Mouse (Mus musculus) forebrain, embryonic 15.5 days (tissue): ENCODE results near the gene Ereg. TPM values are rescaled to one million over a fixed set of nuclear protein-coding genes. Genes with fewer than 3 reads are reported as not detected.

Source experiments
- ATAC-seq: fragments of 200-750 bp; cut with Nextera tagmentation; replicated peaks from 2 replicates; pipeline ENCODE4 v1.8.0; 2017; ENCODE audit warnings: mild to moderate bottlenecking, moderate TSS enrichment, moderate library complexity
- H3K27ac ChIP-seq: fragments of 300-500 bp; sonication (generic); replicated peaks from 2 replicates; pipeline ENCODE4 v1.5.1; 2015; ENCODE audit warnings: mild to moderate bottlenecking, inconsistent platforms
- H3K27me3 ChIP-seq: fragments of 300-500 bp; sonication (generic); 2 replicates; pipeline ENCODE4 v1.6.1; 2015; ENCODE audit warnings: inconsistent platforms
- H3K36me3 ChIP-seq: fragments of 300-500 bp; sonication (generic); 2 replicates; pipeline ENCODE4 v1.6.1; 2015; ENCODE audit warnings: mild to moderate bottlenecking, inconsistent platforms
- H3K4me1 ChIP-seq: fragments of 300-500 bp; sonication (generic); 2 replicates; pipeline ENCODE4 v1.6.1; 2015; ENCODE audit warnings: inconsistent platforms
- H3K4me2 ChIP-seq: fragments of 300-500 bp; sonication (generic); replicated peaks from 2 replicates; pipeline ENCODE4 v1.6.1; 2015; ENCODE audit warnings: mild to moderate bottlenecking, inconsistent platforms
- H3K4me3 ChIP-seq: fragments of 300-500 bp; sonication (generic); 2 replicates; pipeline ENCODE4 v1.5.1; 2015; ENCODE audit warnings: mild to moderate bottlenecking, inconsistent platforms
- H3K9ac ChIP-seq: fragments of 300-500 bp; sonication (generic); replicated peaks from 2 replicates; pipeline ENCODE4 v1.6.1; 2015; ENCODE audit warnings: mild to moderate bottlenecking, inconsistent platforms
- H3K9me3 ChIP-seq: fragments of 300-500 bp; sonication (generic); 2 replicates; pipeline ENCODE4 v1.6.1; 2016; ENCODE audit warnings: inconsistent platforms
- WGBS: fragments of 180-500 bp; shearing (Covaris S2); methylation state at CpG from one replicate; pipeline ENCODE4 v1.1.7; 2015; ENCODE audit warnings: mixed read lengths; 5-methylcytosine and 5-hydroxymethylcytosine counted together
- polyA plus RNA-seq: library from polyadenylated mRNA; unstranded; fragments of >200 nt; fragmentation: Nextera tagmentation; extraction: Ambion mirVana; gene quantifications from 2 replicates; pipeline ENCODE4 v1.2.1, GENCODE M21; 2015

The Ereg gene
- not detected in 2 replicates for polyA plus RNA-seq

DNA sequence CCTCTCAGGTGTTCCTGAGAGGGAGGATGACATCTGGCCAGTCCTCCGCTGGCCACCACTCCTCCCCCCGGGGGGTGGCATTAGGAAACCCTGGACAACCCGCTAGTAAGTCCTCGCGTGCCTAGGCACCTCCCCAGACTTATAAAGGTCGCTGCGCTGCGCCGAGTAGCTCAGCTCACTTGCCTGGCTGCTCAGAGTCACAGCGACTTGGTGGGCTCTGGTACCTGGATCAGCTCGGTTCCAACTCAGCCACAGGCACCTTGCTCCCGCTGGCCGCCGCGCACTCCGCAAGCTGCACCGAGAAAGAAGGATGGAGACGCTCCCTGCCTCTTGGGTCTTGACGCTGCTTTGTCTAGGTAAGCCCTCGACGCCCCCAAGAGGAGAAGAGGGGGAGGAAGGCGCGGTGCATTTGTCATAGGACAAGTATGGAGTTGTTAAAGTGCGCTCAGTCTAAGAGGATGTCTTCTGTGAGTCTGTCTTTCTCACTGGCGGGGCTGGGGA lies at the start of gene Ereg:
Gene Ereg, plus strand, starts transcription at position 173 of the 501 bp plus-strand sequence.
- Histone ChIP-seq H3K4me1 (peaks cover 8% of the 10 kb centered on the region), H3K4me3 (peak within 1 kb of the TSS; percentile 33), H3K27me3 (0 out of 2 replicates have a peak, but pooled peaks cover 3% of the 10 kb centered on the region), H3K4me2 (peak within 1 kb of the TSS; percentile 50), H3K36me3 (no peaks in the 10 kb centered on the region), H3K9me3 (no peaks in the 10 kb centered on the region), H3K9ac (no peak within 1 kb of the TSS; the same call in 1 of the 2 replicates), H3K27ac (no peak within 1 kb of the TSS)
- ATAC-seq = peak; percentile 60; the same call in 1 of the 2 replicates
- 2% methylated on average over 25 of the region's 25 CpGs for WGBS

DNA sequence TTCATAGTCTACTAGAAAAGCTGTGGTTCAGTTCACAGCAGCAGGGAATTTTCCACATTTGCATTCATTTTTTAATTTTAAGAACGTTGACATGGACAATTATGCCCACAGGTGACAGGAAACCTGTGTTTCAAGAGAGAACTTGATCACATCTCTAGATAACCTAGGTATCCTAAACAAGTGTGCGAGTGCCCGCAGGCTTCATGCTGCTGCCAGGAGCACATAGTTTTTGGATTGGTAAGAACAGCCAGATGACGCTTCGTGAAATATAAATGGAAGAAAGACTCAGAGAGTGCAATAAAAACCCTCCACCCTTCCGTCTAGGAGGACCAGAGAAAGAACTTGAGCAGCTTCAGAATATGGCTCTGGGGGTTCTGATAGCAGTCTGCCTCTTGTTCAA lies 47.3 kb upstream of the Ereg start, which contains the start of gene Epgn:
Gene Epgn, plus strand, starts transcription at position 301 of the 400 bp plus-strand sequence.
- 91% methylated on average over 6 of the region's 6 CpGs for WGBS
- ATAC-seq = no peak
- H3K27ac ChIP-seq = no peak within 1 kb of the TSS

DNA sequence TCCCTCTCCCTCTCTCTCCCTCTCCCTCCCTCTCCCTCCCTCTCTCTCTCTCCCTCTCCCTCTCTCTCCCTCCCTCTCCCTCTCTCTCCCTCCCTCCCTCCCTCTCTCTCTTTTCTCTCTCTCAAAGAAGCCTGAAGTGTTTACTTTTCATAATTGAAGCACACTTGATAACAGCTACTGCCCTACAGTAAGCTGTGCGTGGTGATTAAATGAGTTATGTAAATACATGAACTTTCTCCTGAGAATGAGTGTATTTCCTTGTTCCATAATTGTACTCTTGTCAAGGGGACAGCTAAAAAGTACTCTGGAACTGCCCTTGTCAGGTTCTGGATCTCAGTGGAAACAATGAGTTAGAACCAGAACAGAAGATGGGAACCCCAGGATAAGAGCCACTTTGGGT lies 46.6 kb upstream of the Ereg start:
- no peak overlapping the region for H3K27ac ChIP-seq
- WGBS = 83% methylated on average over 1 of the region's 1 CpGs

More for the DNA sequence above, 47.3 kb upstream of the Ereg start, which contains the start of gene Epgn:
- H3K4me1 ChIP-seq = no peaks in the 10 kb centered on the region
- no peak within 1 kb of the TSS for H3K4me3 ChIP-seq
- H3K36me3 ChIP-seq = no peaks in the 10 kb centered on the region
- no peak within 1 kb of the TSS for H3K9ac ChIP-seq
- no peak within 1 kb of the TSS for H3K4me2 ChIP-seq
- H3K9me3 ChIP-seq = no peaks in the 10 kb centered on the region
- H3K27me3 ChIP-seq = no peaks in the 10 kb centered on the region

DNA sequence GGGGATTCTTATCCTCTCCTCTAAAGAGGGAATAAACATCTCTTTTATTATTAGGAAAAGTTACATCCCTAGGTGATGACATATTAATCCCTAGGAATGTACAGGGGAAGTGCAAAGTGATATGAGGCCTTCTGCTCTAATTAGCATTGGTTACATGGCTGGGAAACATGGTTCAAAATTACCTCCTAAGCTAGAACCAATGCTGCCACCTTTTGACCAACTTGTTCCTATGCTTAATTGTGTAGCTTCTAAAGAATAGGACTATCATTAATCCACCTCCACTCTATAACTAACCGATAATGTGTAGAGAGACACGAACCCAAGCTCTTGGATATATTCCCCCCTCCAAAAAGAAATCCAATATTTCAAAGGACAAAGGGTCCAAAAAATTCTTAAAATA lies 43.8 kb upstream of the Ereg start:
- Histone ChIP-seq H3K9ac (no peak overlapping the region), H3K9me3 (no peaks in the 10 kb centered on the region), H3K27ac (no peak overlapping the region), H3K4me1 (no peaks in the 10 kb centered on the region), H3K4me2 (no peak overlapping the region), H3K4me3 (no peak overlapping the region), H3K27me3 (no peaks in the 10 kb centered on the region), H3K36me3 (no peaks in the 10 kb centered on the region)
- ATAC-seq = no peak
- 86% methylated on average over 2 of the region's 2 CpGs for WGBS

More for the DNA sequence above, 46.6 kb upstream of the Ereg start:
- no peak for ATAC-seq
- no peak overlapping the region for H3K9ac ChIP-seq
- no peak overlapping the region for H3K4me2 ChIP-seq
- no peaks in the 10 kb centered on the region for H3K9me3 ChIP-seq
- H3K36me3 ChIP-seq = no peaks in the 10 kb centered on the region
- no peaks in the 10 kb centered on the region for H3K27me3 ChIP-seq
- no peak overlapping the region for H3K4me3 ChIP-seq
- no peaks in the 10 kb centered on the region for H3K4me1 ChIP-seq

DNA sequence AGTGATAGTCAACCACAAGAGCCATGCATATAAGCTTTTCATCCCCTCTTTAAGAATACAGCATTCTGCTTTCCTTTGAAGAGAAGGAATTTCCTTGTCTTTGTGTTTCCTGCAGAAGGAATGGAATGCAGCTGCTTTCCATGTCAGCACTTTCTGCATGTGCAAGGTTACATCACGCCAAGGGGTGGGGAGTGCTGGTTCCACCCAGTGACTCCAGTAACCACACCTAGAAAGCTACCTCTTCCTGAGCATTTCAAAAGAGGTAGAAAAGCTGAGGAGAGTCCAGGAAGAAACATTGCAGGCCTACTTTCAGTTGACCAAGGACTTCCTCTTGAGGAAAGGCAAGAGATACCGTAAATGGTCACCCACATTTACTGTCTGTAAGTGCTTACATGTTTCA lies 39.1 kb upstream of the Ereg start:
- WGBS = 87% methylated on average over 2 of the region's 2 CpGs
- no peaks in the 10 kb centered on the region for H3K9me3 ChIP-seq
- no peaks in the 10 kb centered on the region for H3K4me1 ChIP-seq
- H3K4me2 ChIP-seq = no peak overlapping the region
- no peaks in the 10 kb centered on the region for H3K36me3 ChIP-seq
- H3K9ac ChIP-seq = no peak overlapping the region
- no peaks in the 10 kb centered on the region for H3K27me3 ChIP-seq
- no peak overlapping the region for H3K27ac ChIP-seq
- no peak for ATAC-seq
- no peak overlapping the region for H3K4me3 ChIP-seq

DNA sequence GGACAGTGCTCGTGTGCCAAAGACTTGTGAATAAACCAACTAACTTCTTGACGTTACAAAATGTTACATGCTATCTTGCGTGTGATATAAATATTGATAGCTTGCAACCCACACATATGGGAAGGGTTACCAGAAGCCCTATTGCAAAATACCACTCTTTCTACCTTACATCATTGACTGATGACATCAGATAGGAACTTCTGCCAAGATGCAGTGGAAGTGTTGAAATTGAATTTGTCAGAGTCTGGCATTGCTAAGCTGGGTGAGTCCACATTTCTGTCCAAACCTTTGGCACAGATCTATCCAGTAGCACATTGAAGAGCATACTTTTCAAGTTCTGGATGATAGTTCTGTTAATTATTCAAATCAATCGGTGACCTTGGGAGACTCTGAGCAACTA lies 37.8 kb upstream of the Ereg start:
- ATAC-seq = no peak
- WGBS = 89% methylated on average over 4 of the region's 4 CpGs
- no peak overlapping the region for H3K4me2 ChIP-seq
- no peaks in the 10 kb centered on the region for H3K9me3 ChIP-seq
- H3K4me1 ChIP-seq = no peaks in the 10 kb centered on the region
- no peaks in the 10 kb centered on the region for H3K36me3 ChIP-seq
- no peaks in the 10 kb centered on the region for H3K27me3 ChIP-seq
- H3K27ac ChIP-seq = no peak overlapping the region
- H3K4me3 ChIP-seq = no peak overlapping the region
- H3K9ac ChIP-seq = no peak overlapping the region

DNA sequence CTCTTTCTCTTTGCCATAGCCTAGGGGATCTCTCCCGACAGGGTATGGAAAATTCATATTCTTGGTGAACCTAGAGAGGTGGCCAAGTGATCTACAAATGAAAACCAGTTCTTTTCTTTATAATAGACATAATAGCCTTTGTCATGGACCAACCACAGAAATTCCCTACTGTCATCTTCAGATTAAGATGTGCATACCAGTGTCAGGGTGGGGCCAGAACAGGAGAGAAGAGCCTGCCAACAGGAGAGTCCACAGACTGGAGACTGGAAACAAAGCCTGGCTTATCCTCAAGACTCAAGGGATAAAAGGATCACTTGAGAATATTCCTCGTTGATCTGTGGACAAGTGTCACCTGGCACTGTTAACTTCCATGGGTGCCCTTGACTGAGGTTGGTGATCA lies 36.7 kb upstream of the Ereg start:
- Histone ChIP-seq H3K36me3 (no peaks in the 10 kb centered on the region), H3K4me1 (no peaks in the 10 kb centered on the region), H3K27me3 (no peaks in the 10 kb centered on the region), H3K9me3 (no peaks in the 10 kb centered on the region), H3K27ac (no peak overlapping the region), H3K4me2 (no peak overlapping the region), H3K4me3 (no peak overlapping the region), H3K9ac (no peak overlapping the region)
- WGBS = 86% methylated on average over 2 of the region's 2 CpGs
- no peak for ATAC-seq

DNA sequence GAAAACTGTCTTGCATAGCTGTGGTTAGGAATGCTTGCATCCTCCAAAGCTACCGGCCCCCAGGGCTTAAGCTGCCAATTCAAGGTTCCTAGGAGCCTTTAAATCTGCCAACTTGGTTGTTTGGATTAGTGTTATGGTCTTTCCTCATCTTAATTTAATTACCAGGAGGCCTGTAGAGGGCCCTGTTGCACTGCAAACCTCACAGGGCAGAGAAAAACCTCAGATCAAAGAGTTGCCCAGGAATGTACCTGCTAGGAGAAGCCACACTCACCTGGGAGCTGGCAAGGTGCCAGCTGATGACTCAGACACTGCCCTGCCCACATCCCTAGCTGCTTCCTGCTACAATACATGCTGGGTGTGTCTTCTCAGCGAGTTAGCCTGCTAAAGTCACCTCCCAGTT lies 35.9 kb upstream of the Ereg start:
- Histone ChIP-seq H3K9ac (no peak overlapping the region), H3K4me2 (no peak overlapping the region), H3K27ac (no peak overlapping the region), H3K36me3 (no peaks in the 10 kb centered on the region), H3K4me1 (no peaks in the 10 kb centered on the region), H3K9me3 (no peaks in the 10 kb centered on the region), H3K27me3 (no peaks in the 10 kb centered on the region), H3K4me3 (no peak overlapping the region)
- WGBS = 22% methylated on average over 2 of the region's 2 CpGs
- ATAC-seq = no peak

DNA sequence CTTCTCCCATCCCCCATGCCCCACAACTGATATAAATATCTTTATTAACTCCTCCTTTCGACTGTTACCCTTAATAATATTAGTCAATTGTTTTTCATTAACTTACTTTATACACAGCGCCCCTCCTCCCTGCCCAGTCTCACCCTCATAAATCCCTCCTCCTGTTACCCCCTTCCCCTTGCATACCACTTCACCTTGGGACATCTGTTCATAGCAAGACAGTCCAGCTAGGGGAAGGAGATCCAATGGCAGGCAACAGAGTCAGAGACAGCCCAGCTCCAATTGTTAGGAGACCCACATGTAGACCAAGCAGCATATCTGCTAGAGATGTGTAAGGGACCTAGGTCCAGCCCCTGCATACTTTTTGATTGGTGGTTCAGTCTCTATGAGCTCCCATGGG lies 35.5 kb upstream of the Ereg start:
- H3K4me2 ChIP-seq = no peak overlapping the region
- ATAC-seq = no peak
- no peak overlapping the region for H3K27ac ChIP-seq
- no peak overlapping the region for H3K4me3 ChIP-seq
- no peaks in the 10 kb centered on the region for H3K27me3 ChIP-seq
- H3K4me1 ChIP-seq = no peaks in the 10 kb centered on the region
- H3K9me3 ChIP-seq = no peaks in the 10 kb centered on the region
- no peaks in the 10 kb centered on the region for H3K36me3 ChIP-seq
- H3K9ac ChIP-seq = no peak overlapping the region
- WGBS = 83% methylated on average over 2 of the region's 2 CpGs

DNA sequence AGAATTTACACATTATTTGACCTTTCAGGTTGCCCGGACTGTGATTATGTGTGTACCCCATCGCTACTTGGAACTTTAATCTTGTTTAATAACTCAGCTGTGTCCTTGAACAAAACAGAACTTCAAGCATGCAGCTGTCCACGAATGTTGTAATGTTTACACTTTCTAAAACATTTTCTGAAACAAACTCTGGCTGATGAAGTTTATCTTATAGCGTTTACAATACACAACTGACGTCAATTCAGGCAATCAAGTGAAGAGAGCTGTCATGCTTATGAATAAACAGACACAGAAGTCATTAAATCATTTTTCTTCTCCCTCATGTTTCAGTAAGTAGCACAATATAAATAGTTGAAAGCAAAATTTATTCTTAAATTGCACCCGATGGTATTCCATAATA lies 26.4 kb upstream of the Ereg start:
- Histone ChIP-seq H3K27ac (no peak overlapping the region), H3K9me3 (no peaks in the 10 kb centered on the region), H3K27me3 (no peaks in the 10 kb centered on the region), H3K4me1 (no peaks in the 10 kb centered on the region), H3K4me2 (no peak overlapping the region), H3K9ac (no peak overlapping the region), H3K4me3 (no peak overlapping the region), H3K36me3 (no peaks in the 10 kb centered on the region)
- WGBS = 80% methylated on average over 6 of the region's 6 CpGs
- no peak for ATAC-seq

DNA sequence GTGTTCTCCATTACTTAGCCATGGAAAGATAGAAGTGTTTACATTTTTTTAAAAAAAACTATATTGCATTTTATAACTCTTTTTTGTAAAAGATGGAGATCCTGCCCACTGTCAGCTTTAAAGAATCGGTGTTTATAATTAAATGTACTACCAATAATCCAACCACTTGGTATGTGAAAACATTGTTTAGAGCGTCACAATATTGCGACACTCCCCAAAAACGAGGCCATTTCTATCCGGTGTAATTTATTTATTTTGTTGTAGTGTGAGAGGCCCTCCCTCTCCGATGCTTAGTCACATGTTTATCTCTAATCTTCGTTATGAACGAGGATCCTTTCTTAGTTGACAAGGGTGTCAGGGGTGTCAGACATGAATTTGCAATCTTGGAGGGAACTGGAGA lies 26.0 kb upstream of the Ereg start:
- no peaks in the 10 kb centered on the region for H3K9me3 ChIP-seq
- H3K4me1 ChIP-seq = no peaks in the 10 kb centered on the region
- ATAC-seq = no peak
- H3K36me3 ChIP-seq = no peaks in the 10 kb centered on the region
- no peak overlapping the region for H3K27ac ChIP-seq
- no peak overlapping the region for H3K4me2 ChIP-seq
- no peak overlapping the region for H3K4me3 ChIP-seq
- no peak overlapping the region for H3K9ac ChIP-seq
- 75% methylated on average over 8 of the region's 8 CpGs for WGBS
- no peaks in the 10 kb centered on the region for H3K27me3 ChIP-seq

DNA sequence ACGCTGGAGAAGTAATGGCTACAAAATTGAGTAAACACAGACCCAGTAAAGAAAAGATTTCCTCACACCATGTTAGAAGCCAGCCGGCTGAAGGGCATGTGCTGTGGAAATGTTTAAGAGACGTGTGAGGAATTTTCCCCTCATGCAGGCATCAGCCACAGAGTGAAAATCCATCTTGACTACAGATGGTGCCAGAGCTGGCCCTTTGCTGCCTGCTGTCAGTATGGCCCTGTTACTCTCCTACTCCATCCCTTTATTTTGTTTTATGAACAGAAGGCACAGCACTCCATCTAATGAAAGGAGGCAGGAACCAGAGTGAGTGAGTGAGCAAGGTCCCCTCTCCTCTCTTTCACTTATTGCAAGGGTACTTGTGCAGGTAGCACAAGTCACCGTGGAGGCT lies 2.1 kb upstream of the Ereg start:
- no peak overlapping the region for H3K9ac ChIP-seq
- H3K27me3 ChIP-seq = 0 out of 2 replicates have a peak, but pooled peaks cover 3% of the 10 kb centered on the region
- H3K9me3 ChIP-seq = no peaks in the 10 kb centered on the region
- no peaks in the 10 kb centered on the region for H3K36me3 ChIP-seq
- peaks cover 8% of the 10 kb centered on the region for H3K4me1 ChIP-seq
- no peak overlapping the region for H3K4me2 ChIP-seq
- H3K27ac ChIP-seq = no peak overlapping the region
- no peak overlapping the region for H3K4me3 ChIP-seq
- 66% methylated on average over 4 of the region's 4 CpGs for WGBS
- peak; percentile 60; the same call in 1 of the 2 replicates for ATAC-seq

DNA sequence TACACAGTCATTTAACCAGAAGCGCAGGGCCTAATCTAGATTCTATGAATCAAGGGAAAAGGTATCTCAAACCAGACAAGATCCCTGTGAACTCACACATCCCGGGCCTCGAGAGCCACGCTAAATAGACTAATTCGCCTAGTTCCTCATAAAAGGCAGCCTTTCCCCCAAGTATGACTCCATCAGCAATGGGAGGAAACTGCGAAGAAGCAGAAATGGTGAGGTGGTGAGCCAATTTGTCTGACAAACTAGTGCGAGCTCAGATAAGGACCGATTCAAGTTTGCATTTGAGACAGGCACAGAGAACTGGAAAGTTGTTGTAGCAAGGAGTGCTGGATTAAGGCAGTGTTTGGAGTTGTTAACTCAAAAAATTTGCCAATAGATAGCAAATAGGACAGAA lies 796 bp upstream of the Ereg start:
- H3K9me3 ChIP-seq = no peaks in the 10 kb centered on the region
- H3K4me2 ChIP-seq = no peak overlapping the region
- no peak overlapping the region for H3K9ac ChIP-seq
- no peaks in the 10 kb centered on the region for H3K36me3 ChIP-seq
- peaks cover 8% of the 10 kb centered on the region for H3K4me1 ChIP-seq
- 0 out of 2 replicates have a peak, but pooled peaks cover 3% of the 10 kb centered on the region for H3K27me3 ChIP-seq
- no peak for ATAC-seq
- H3K4me3 ChIP-seq = no peak overlapping the region
- H3K27ac ChIP-seq = no peak overlapping the region
- WGBS = 85% methylated on average over 8 of the region's 8 CpGs
